Mouse (Mus musculus): ENCODE results near the gene Dop1b.
A peak's percentile ranks its signal among the peaks of the same experiment; 100 is the strongest.

Dop1b gene

GRCm38 (mm10) chr16:93751816-93752215, 40.1 kb downstream of the Dop1b start:
- no peak for DNase-seq (ENCODE audit: low read depth, low spot score)

GRCm38 (mm10) chr16:93756622-93757021, 44.9 kb downstream of the Dop1b start:
- no peak for DNase-seq (ENCODE audit: low read depth, low spot score)

- DNase-seq (ENCODE audit: low read depth, low spot score), result no peak
Observed at GRCm38 (mm10) chr16:93763378-93763777, 51.7 kb downstream of the Dop1b start.

GRCm38 (mm10) chr16:93764597-93764996, 52.9 kb downstream of the Dop1b start:
- no peak for DNase-seq (ENCODE audit: low read depth, low spot score)

- DNase-seq (ENCODE audit: low read depth, low spot score), result peak; percentile 29
Observed at GRCm38 (mm10) chr16:93766956-93767355, 55.3 kb downstream of the Dop1b start.

GRCm38 (mm10) chr16:93767548-93767947, 55.8 kb downstream of the Dop1b start:
- DNase-seq (ENCODE audit: low read depth, low spot score), result peak; percentile 41

- DNase-seq (ENCODE audit: low read depth, low spot score), result no peak
Observed at GRCm38 (mm10) chr16:93769621-93770020, 57.9 kb downstream of the Dop1b start.

GRCm38 (mm10) chr16:93770271-93770926, 58.7 kb downstream of the Dop1b start:
- DNase-seq (ENCODE audit: low read depth, low spot score), result no peak

GRCm38 (mm10) chr16:93774658-93775057, 63.0 kb downstream of the Dop1b start:
- no peak for DNase-seq (ENCODE audit: low read depth, low spot score)

- DNase-seq (ENCODE audit: low read depth, low spot score), result no peak
Observed at GRCm38 (mm10) chr16:93776468-93776867, 64.8 kb downstream of the Dop1b start.

- DNase-seq (ENCODE audit: low read depth, low spot score), result peak; percentile 60
Observed at GRCm38 (mm10) chr16:93777247-93777999, 65.7 kb downstream of the Dop1b start.

- DNase-seq (ENCODE audit: low read depth, low spot score), result peak; percentile 62
Observed at GRCm38 (mm10) chr16:93778393-93778792, 66.7 kb downstream of the Dop1b start.

GRCm38 (mm10) chr16:93779554-93779953, 67.8 kb downstream of the Dop1b start:
- DNase-seq (ENCODE audit: low read depth, low spot score), result no peak

- DNase-seq (ENCODE audit: low read depth, low spot score), result peak; percentile 75
Observed at GRCm38 (mm10) chr16:93780660-93781479, 69.2 kb downstream of the Dop1b start.

- DNase-seq (ENCODE audit: low read depth, low spot score), result no peak
Observed at GRCm38 (mm10) chr16:93784175-93784574, 72.5 kb downstream of the Dop1b start.

- peak; percentile 54 for DNase-seq (ENCODE audit: low read depth, low spot score)
Observed at GRCm38 (mm10) chr16:93785805-93786204, 74.1 kb downstream of the Dop1b start.

- no peak for DNase-seq (ENCODE audit: low read depth, low spot score)
Observed at GRCm38 (mm10) chr16:93788388-93788787, 76.7 kb downstream of the Dop1b start.

GRCm38 (mm10) chr16:93788881-93789280, 77.2 kb downstream of the Dop1b start:
- DNase-seq (ENCODE audit: low read depth, low spot score), result no peak

- no peak for DNase-seq (ENCODE audit: low read depth, low spot score)
Observed at GRCm38 (mm10) chr16:93789971-93790755, 78.5 kb downstream of the Dop1b start.

- DNase-seq (ENCODE audit: low read depth, low spot score), result no peak
Observed at GRCm38 (mm10) chr16:93792981-93793630, 81.4 kb downstream of the Dop1b start.

- DNase-seq (ENCODE audit: low read depth, low spot score), result no peak
Observed at GRCm38 (mm10) chr16:93794845-93795244, 83.1 kb downstream of the Dop1b start.

All from CD4-positive helper T cell, adult 2 months (primary cell).